Mouse (Mus musculus) frontal cortex, adult 2 months (tissue): ENCODE measurements around the gene Eef2k. TPM values are rescaled to one million over a fixed set of nuclear protein-coding genes. Genes with fewer than 3 reads are reported as not detected.
"Not testable (repeated sequence)": the region's sequence is repeated elsewhere in the genome, so short reads cannot be mapped to it uniquely, and the experiment has no call there.

Source experiments
- DNase-seq, 2 experiments: peaks; one replicate each; pipeline ENCODE4 v3.0.0; 2022; ENCODE audit warnings: low spot score in 1 of 2; ENCODE audit errors: extremely low spot score in 1 of 2
- polyA plus RNA-seq: library from polyadenylated mRNA; depleted of rRNA; stranded (reverse); fragments of >200 nt; gene quantifications from 2 replicates; pipeline ENCODE4 v1.2.3, GENCODE M21; 2012; rRNA removed

Gene Eef2k
- polyA plus RNA-seq, 1 experiment: 35.3 TPM

GRCm38 (mm10) chr7:120918526-120918962, 75.9 kb downstream of the Eef2k start:
- peak; percentile 45 to 89 for DNase-seq

- no peak for DNase-seq
Observed at GRCm38 (mm10) chr7:120933110-120933509, 90.5 kb downstream of the Eef2k start.

- DNase-seq: no peak
Observed at GRCm38 (mm10) chr7:120933680-120934195, 91.1 kb downstream of the Eef2k start.

- peak in 1 of 2 experiments; percentile 80 for DNase-seq
Observed at GRCm38 (mm10) chr7:120934716-120935115, 92.1 kb downstream of the Eef2k start.

- peak in 1 of 2 experiments; percentile 59 for DNase-seq
Observed at GRCm38 (mm10) chr7:120936522-120936921, 93.9 kb downstream of the Eef2k start.

- no peak for DNase-seq
Observed at GRCm38 (mm10) chr7:120938206-120938605, 95.6 kb downstream of the Eef2k start.

GRCm38 (mm10) chr7:120940343-120940742, 97.7 kb downstream of the Eef2k start:
- DNase-seq: peak in 1 of 2 experiments; percentile 26

- no peak for DNase-seq
Observed at GRCm38 (mm10) chr7:120941214-120941613, 98.6 kb downstream of the Eef2k start.

- DNase-seq: no peak
Observed at GRCm38 (mm10) chr7:120942506-120942905, 99.9 kb downstream of the Eef2k start.

- no peak for DNase-seq
Observed at GRCm38 (mm10) chr7:120943936-120944509, 101.4 kb downstream of the Eef2k start.

- DNase-seq: not testable (repeated sequence)
Observed at GRCm38 (mm10) chr7:120953591-120953990, 111.0 kb downstream of the Eef2k start.

Other genes starting within 250 kb of the Eef2k start
- 187 and 236 TPM in 2 replicates for gene Uqcrc2, start 207.7 kb upstream of the Eef2k start, polyA plus RNA-seq
- 0.11 and 0.16 TPM in 2 replicates for gene Pdzd9, start 172.5 kb upstream of the Eef2k start, polyA plus RNA-seq
- 33.9 and 36.5 TPM in 2 replicates for gene Mosmo, start 165.2 kb upstream of the Eef2k start, polyA plus RNA-seq
- gene Vwa3a, start 103.5 kb upstream of the Eef2k start, polyA plus RNA-seq: 9.5 and 11.2 TPM in 2 replicates
- not detected in 2 replicates for gene Gm5737, start 30.5 kb upstream of the Eef2k start, polyA plus RNA-seq
- gene Polr3e, start 74.9 kb downstream of the Eef2k start, polyA plus RNA-seq: 28.2 and 30.9 TPM in 2 replicates
- gene Cdr2, start 139.5 kb downstream of the Eef2k start, polyA plus RNA-seq: 10.9 and 13.6 TPM in 2 replicates
- gene Mfsd13b, start 139.7 kb downstream of the Eef2k start, polyA plus RNA-seq: 0.44 and 0.52 TPM in 2 replicates
- 58.0 and 60.3 TPM in 2 replicates for gene Mettl9, start 191.6 kb downstream of the Eef2k start, polyA plus RNA-seq
- gene Igsf6, start 231.7 kb downstream of the Eef2k start, polyA plus RNA-seq: 0.34 and 0.72 TPM in 2 replicates
- gene Otoa, start 238.8 kb downstream of the Eef2k start, polyA plus RNA-seq: 0.18 and 1.2 TPM in 2 replicates